Mouse (Mus musculus) heart, embryonic 12.5 days (tissue): ENCODE data around the gene Palld. TPM values are rescaled to one million over a fixed set of nuclear protein-coding genes. Genes with fewer than 3 reads are reported as not detected.

ENCODE experiments used
- ATAC-seq: fragments of 200-750 bp; cut with Nextera tagmentation; 2 replicates; pipeline ENCODE4 v1.8.0; 2017; ENCODE audit warnings: moderate TSS enrichment, moderate library complexity; ENCODE audit not compliant: insufficient number of reproducible peaks, low FRiP score
- H3K27ac ChIP-seq: fragments of 300-500 bp; sonication (generic); 2 replicates; pipeline ENCODE4 v1.5.1; 2016; ENCODE audit warnings: mild to moderate bottlenecking, moderate library complexity; ENCODE audit not compliant: poor library complexity, severe bottlenecking
- H3K27me3 ChIP-seq: fragments of 300-500 bp; sonication (generic); replicated peaks from 2 replicates; pipeline ENCODE4 v1.6.1; 2016; ENCODE audit warnings: mild to moderate bottlenecking, moderate library complexity
- H3K36me3 ChIP-seq: fragments of 300-500 bp; sonication (generic); 2 replicates; pipeline ENCODE4 v1.6.1; 2016; ENCODE audit warnings: mild to moderate bottlenecking, moderate library complexity
- H3K4me1 ChIP-seq: fragments of 300-500 bp; sonication (generic); replicated peaks from 2 replicates; pipeline ENCODE4 v1.6.1; 2016; ENCODE audit warnings: mild to moderate bottlenecking
- H3K4me2 ChIP-seq: fragments of 300-500 bp; sonication (generic); 2 replicates; pipeline ENCODE4 v1.6.1; 2016; ENCODE audit warnings: mild to moderate bottlenecking, moderate library complexity
- H3K4me3 ChIP-seq: fragments of 300-500 bp; sonication (generic); 2 replicates; pipeline ENCODE4 v1.5.1; 2016; ENCODE audit warnings: mild to moderate bottlenecking
- H3K9ac ChIP-seq: fragments of 300-500 bp; sonication (generic); 2 replicates; pipeline ENCODE4 v1.6.1; 2016; ENCODE audit warnings: mild to moderate bottlenecking, moderate library complexity
- H3K9me3 ChIP-seq: fragments of 300-500 bp; sonication (generic); replicated peaks from 2 replicates; pipeline ENCODE4 v1.6.1; 2016; ENCODE audit warnings: mild to moderate bottlenecking, moderate library complexity
- WGBS: fragments of 180-500 bp; shearing (Covaris S2); methylation state at CpG from one replicate; pipeline ENCODE4 v1.1.7; 2016; 5-methylcytosine and 5-hydroxymethylcytosine counted together
- polyA plus RNA-seq: library from polyadenylated mRNA; unstranded; fragments of >200 nt; fragmentation: Nextera tagmentation; extraction: Ambion mirVana; gene quantifications from 2 replicates; pipeline ENCODE4 v1.2.1, GENCODE M21; 2016

Gene Palld
- polyA plus RNA-seq, 1 experiment from 2014 or later, result 208 TPM

DNA sequence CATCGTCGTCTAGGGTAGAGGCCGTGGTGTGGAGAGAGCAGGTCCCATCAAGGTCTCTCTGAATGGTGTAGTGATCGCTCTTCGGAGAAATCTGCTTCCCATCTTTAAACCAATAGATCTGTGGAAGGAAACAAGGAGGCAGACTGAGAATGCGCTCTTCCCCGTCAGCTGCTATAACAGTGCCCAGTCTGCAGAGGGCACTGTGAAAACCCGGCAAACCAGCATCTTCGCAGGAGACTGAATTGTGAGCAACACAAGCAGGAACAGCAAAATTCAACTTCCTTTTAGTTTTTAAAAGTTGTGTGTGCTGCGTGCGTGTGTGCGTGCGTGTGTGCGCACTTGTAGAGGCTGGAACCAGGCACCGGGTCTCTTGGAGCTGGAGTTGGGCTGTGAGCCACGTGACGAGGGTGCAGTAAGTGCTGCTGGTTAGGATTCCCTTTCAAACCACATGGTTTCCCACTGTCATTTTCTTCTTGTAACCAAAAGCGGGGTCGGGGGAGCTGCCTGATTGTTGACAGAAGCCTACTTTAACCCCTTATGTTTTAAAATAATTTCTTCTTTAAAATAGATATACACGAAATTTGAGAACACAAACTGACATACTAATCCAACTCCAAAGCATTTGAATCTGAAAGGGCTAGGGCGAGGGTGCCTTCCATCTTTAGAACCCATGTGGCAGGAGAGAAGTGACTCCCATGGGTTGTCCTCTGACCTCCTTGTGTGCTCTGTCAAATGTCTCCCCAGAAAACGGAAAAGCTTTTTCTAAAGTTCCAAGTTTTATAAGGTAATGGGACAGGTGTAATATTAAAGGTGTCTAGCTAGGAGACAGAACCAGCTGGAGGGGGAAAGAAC lies 370.3 kb downstream of the Palld start:
- Histone ChIP-seq H3K36me3 (peaks cover 85% of the 10 kb centered on the region), H3K4me1 (peaks cover 14% of the 10 kb centered on the region), H3K4me2 (no peak overlapping the region), H3K4me3 (no peak overlapping the region), H3K27me3 (no peaks in the 10 kb centered on the region), H3K27ac (no peak overlapping the region), H3K9me3 (no peaks in the 10 kb centered on the region), H3K9ac (no peak overlapping the region)
- 59% methylated on average over 22 of the region's 22 CpGs for WGBS
- ATAC-seq, result no peak

- Histone ChIP-seq H3K4me2 (no peak overlapping the region), H3K9me3 (no peaks in the 10 kb centered on the region), H3K27ac (no peak overlapping the region), H3K36me3 (peaks cover 88% of the 10 kb centered on the region), H3K9ac (no peak overlapping the region), H3K4me1 (peaks cover 6% of the 10 kb centered on the region; the same call in 1 of the 2 replicates), H3K27me3 (no peaks in the 10 kb centered on the region), H3K4me3 (no peak overlapping the region)
- WGBS, result 78% methylated on average over 6 of the region's 6 CpGs
- ATAC-seq, result no peak
Observed at GRCm38 (mm10) chr8:61528642-61529041, 373.8 kb downstream of the Palld start.

- H3K27me3 ChIP-seq, result no peaks in the 10 kb centered on the region
- ATAC-seq, result no peak
- peaks cover 88% of the 10 kb centered on the region for H3K36me3 ChIP-seq
- H3K9ac ChIP-seq, result no peak overlapping the region
- no peak overlapping the region for H3K4me3 ChIP-seq
- no peak overlapping the region for H3K4me2 ChIP-seq
- H3K9me3 ChIP-seq, result no peaks in the 10 kb centered on the region
- H3K4me1 ChIP-seq, result peaks cover 6% of the 10 kb centered on the region; the same call in 1 of the 2 replicates
- H3K27ac ChIP-seq, result no peak overlapping the region
- 87% methylated on average over 9 of the region's 9 CpGs for WGBS
Observed at GRCm38 (mm10) chr8:61528197-61528596, 374.3 kb downstream of the Palld start.

DNA sequence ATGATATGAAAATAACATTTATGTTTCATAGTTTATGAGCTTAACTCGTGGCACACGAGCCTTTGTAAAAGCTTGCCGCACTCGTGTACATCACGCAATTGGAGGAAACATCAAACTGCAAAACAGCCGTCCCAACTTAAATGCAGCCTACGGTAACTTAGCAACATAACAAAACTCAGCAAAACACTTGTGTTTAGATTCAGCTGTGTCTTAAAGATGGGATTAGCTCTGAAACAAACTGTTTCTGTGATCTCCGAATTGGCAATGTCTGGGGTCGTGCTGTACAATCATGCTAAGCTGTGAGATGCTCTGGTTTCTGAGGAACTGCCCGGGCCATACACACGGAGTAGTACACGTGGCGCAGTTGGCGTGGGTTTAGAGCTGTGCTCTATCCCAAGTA lies 375.5 kb downstream of the Palld start:
- Histone ChIP-seq H3K36me3 (peaks cover 90% of the 10 kb centered on the region), H3K9ac (no peak overlapping the region), H3K27me3 (no peaks in the 10 kb centered on the region), H3K27ac (no peak overlapping the region), H3K4me2 (no peak overlapping the region), H3K4me1 (peaks cover 6% of the 10 kb centered on the region; the same call in 1 of the 2 replicates), H3K4me3 (no peak overlapping the region), H3K9me3 (no peaks in the 10 kb centered on the region)
- 89% methylated on average over 14 of the region's 14 CpGs for WGBS
- no peak for ATAC-seq

- Histone ChIP-seq H3K27ac (no peak overlapping the region), H3K9me3 (no peaks in the 10 kb centered on the region), H3K4me3 (no peak overlapping the region), H3K4me2 (no peak overlapping the region), H3K4me1 (peaks cover 6% of the 10 kb centered on the region; the same call in 1 of the 2 replicates), H3K9ac (no peak overlapping the region), H3K36me3 (peaks cover 84% of the 10 kb centered on the region), H3K27me3 (no peaks in the 10 kb centered on the region)
- 9% methylated on average over 1 of the region's 1 CpGs for WGBS
- no peak for ATAC-seq
Observed at GRCm38 (mm10) chr8:61522132-61522531, 380.4 kb downstream of the Palld start.

- Histone ChIP-seq H3K9ac (no peak overlapping the region), H3K4me2 (no peak overlapping the region), H3K36me3 (peaks cover 84% of the 10 kb centered on the region), H3K4me3 (no peak overlapping the region), H3K27ac (0 out of 2 replicates have a peak overlapping the region, but pooled peaks have one; percentile 4), H3K27me3 (no peaks in the 10 kb centered on the region), H3K4me1 (no peaks in the 10 kb centered on the region), H3K9me3 (no peaks in the 10 kb centered on the region)
- 51% methylated on average over 14 of the region's 14 CpGs for WGBS
- 0 out of 2 replicates have a peak, but pooled peaks have one; percentile 41 for ATAC-seq
Observed at GRCm38 (mm10) chr8:61517502-61518185, 384.8 kb downstream of the Palld start.

GRCm38 (mm10) chr8:61516745-61517501 lies 385.6 kb downstream of the Palld start:
- ATAC-seq, result no peak
- no peaks in the 10 kb centered on the region for H3K27me3 ChIP-seq
- no peaks in the 10 kb centered on the region for H3K4me1 ChIP-seq
- H3K4me2 ChIP-seq, result no peak overlapping the region
- H3K36me3 ChIP-seq, result peaks cover 84% of the 10 kb centered on the region
- H3K4me3 ChIP-seq, result no peak overlapping the region
- 86% methylated on average over 8 of the region's 8 CpGs for WGBS
- H3K27ac ChIP-seq, result no peak overlapping the region
- H3K9ac ChIP-seq, result no peak overlapping the region
- no peaks in the 10 kb centered on the region for H3K9me3 ChIP-seq

- 60% methylated on average over 25 of the region's 25 CpGs for WGBS
- Histone ChIP-seq H3K27me3 (no peaks in the 10 kb centered on the region), H3K4me2 (no peak overlapping the region), H3K36me3 (peaks cover 81% of the 10 kb centered on the region), H3K9ac (no peak overlapping the region), H3K9me3 (no peaks in the 10 kb centered on the region), H3K27ac (no peak overlapping the region), H3K4me1 (no peaks in the 10 kb centered on the region), H3K4me3 (no peak overlapping the region)
- no peak for ATAC-seq
Observed at GRCm38 (mm10) chr8:61515931-61516744, 386.4 kb downstream of the Palld start.

GRCm38 (mm10) chr8:61515110-61515930 lies 387.2 kb downstream of the Palld start:
- Histone ChIP-seq H3K36me3 (peaks cover 84% of the 10 kb centered on the region), H3K4me3 (no peak overlapping the region), H3K9ac (no peak overlapping the region), H3K27me3 (no peaks in the 10 kb centered on the region), H3K27ac (no peak overlapping the region), H3K9me3 (no peaks in the 10 kb centered on the region), H3K4me2 (no peak overlapping the region), H3K4me1 (no peaks in the 10 kb centered on the region)
- no peak for ATAC-seq
- 91% methylated on average over 24 of the region's 24 CpGs for WGBS

DNA sequence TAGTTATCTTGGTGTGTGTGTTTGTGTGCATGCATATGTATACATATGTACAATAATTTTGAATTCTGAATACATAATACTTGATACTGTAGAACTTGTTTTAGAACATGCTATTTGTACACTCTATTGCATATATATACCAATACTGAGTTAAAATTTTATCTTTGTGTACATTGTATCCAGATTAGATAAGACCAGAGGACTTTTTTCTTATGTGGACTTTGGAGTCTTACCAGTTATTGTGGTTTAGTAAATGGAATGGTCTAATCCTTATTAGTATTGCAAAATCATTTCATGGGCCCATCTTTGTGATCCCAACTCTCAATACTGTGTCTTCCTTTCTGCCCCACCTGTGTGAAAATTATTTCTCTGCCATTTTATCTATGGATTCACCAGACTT lies 400.2 kb downstream of the Palld start:
- no peak for ATAC-seq
- no peaks in the 10 kb centered on the region for H3K4me1 ChIP-seq
- H3K27ac ChIP-seq, result no peak overlapping the region
- H3K36me3 ChIP-seq, result peaks cover 20% of the 10 kb centered on the region
- H3K4me2 ChIP-seq, result no peak overlapping the region
- H3K27me3 ChIP-seq, result no peaks in the 10 kb centered on the region
- no peak overlapping the region for H3K9ac ChIP-seq
- H3K9me3 ChIP-seq, result no peaks in the 10 kb centered on the region
- no peak overlapping the region for H3K4me3 ChIP-seq
